Mouse (Mus musculus) left cerebral cortex, adult 11 months (tissue): ENCODE data around the gene Agr3.

Experiments
- DNase-seq: peaks from one replicate; pipeline ENCODE4 v3.0.0; 2022; ENCODE audit warnings: low spot score

Agr3 gene

GRCm38 (mm10) chr12:35983472-35983871, 58.1 kb downstream of the Agr3 start:
- DNase-seq, result no peak

- DNase-seq, result no peak
Measured at GRCm38 (mm10) chr12:35984743-35985142, 59.3 kb downstream of the Agr3 start.

- no peak for DNase-seq
Measured at GRCm38 (mm10) chr12:35992711-35993110, 67.3 kb downstream of the Agr3 start, which contains the start of gene Agr2. Agr2 (plus strand) TSS chr12:35992907.

GRCm38 (mm10) chr12:35993583-35993982, 68.2 kb downstream of the Agr3 start:
- DNase-seq, result no peak

- no peak for DNase-seq
Measured at GRCm38 (mm10) chr12:35994098-35994497, 68.7 kb downstream of the Agr3 start.

GRCm38 (mm10) chr12:35995799-35996198, 70.4 kb downstream of the Agr3 start:
- no peak for DNase-seq
